Mouse (Mus musculus) MEL (cell line): ENCODE measurements around the gene Usp39. TPM values are rescaled to one million over a fixed set of nuclear protein-coding genes. Genes with fewer than 3 reads are reported as not detected.

ENCODE experiments used
- DNase-seq: peaks from one replicate; pipeline ENCODE4 v3.0.0; 2011; ENCODE audit warnings: low read depth, low spot score
- H3K27ac ChIP-seq: 2 replicates; pipeline ENCODE4 v1.5.1; 2012; ENCODE audit warnings: low read depth, mild to moderate bottlenecking, control low read depth, low read length, moderate library complexity; ENCODE audit not compliant: control insufficient read depth
- H3K27me3 ChIP-seq, 2 experiments: fragments of 150-350 bp in 1 of 2; sonication (generic) in 1 of 2; 2 replicates each; pipeline ENCODE4 v1.6.1; 2012; ENCODE audit warnings: low read length in 2 of 2, mild to moderate bottlenecking in 2 of 2, improper control_type of control experiment in 1 of 2, moderate library complexity in 1 of 2; ENCODE audit not compliant: insufficient read depth in 2 of 2, control insufficient read depth in 1 of 2
- H3K36me3 ChIP-seq, 2 experiments: 2 replicates each; pipeline ENCODE4 v1.6.1; 2012 to 2014; ENCODE audit warnings: low read length in 2 of 2, improper control_type of control experiment in 1 of 2, inconsistent platforms in 1 of 2, mild to moderate bottlenecking in 1 of 2; ENCODE audit not compliant: insufficient read depth in 2 of 2, control insufficient read depth in 1 of 2
- H3K4me1 ChIP-seq, 2 experiments: fragments of 150-350 bp in 1 of 2; sonication (generic) in 1 of 2; 2 replicates each; pipeline ENCODE4 v1.6.1; 2012; ENCODE audit warnings: low read length in 2 of 2, improper control_type of control experiment in 1 of 2, mild to moderate bottlenecking in 1 of 2; ENCODE audit not compliant: insufficient read depth in 2 of 2, control insufficient read depth in 1 of 2
- H3K4me3 ChIP-seq, 2 experiments: fragments of 150-350 bp in 1 of 2; sonication (generic) in 1 of 2; 2 replicates each; pipeline ENCODE4 v1.5.1; 2012; ENCODE audit warnings: low read depth in 2 of 2, low read length in 2 of 2, mild to moderate bottlenecking in 2 of 2, moderate library complexity in 2 of 2, control low read depth in 1 of 2, improper control_type of control experiment in 1 of 2; ENCODE audit not compliant: control insufficient read depth in 1 of 2, insufficient read depth in 1 of 2
- H3K79me2 ChIP-seq: 2 replicates; pipeline ENCODE4 v1.6.1; 2012; ENCODE audit warnings: mild to moderate bottlenecking, low read length, moderate library complexity; ENCODE audit not compliant: control insufficient read depth, poor library complexity, insufficient read depth
- H3K9ac ChIP-seq: 2 replicates; pipeline ENCODE4 v1.6.1; 2012; ENCODE audit warnings: low read depth, mild to moderate bottlenecking, control low read depth, low read length, moderate library complexity; ENCODE audit not compliant: control insufficient read depth, poor library complexity, severe bottlenecking
- H3K9me3 ChIP-seq: fragments of 150-350 bp; sonication (generic); replicated peaks from 2 replicates; pipeline ENCODE4 v1.6.1; 2012; ENCODE audit warnings: mild to moderate bottlenecking, low read length, improper control_type of control experiment, moderate library complexity; ENCODE audit not compliant: insufficient read depth
- BHLHE40 ChIP-seq: IDR thresholded peaks from 2 replicates; pipeline ENCODE4 v1.6.1; 2012; ENCODE audit warnings: low read depth, mild to moderate bottlenecking, inconsistent platforms, low read length, improper control_type of control experiment, borderline replicate concordance
- CHD2 ChIP-seq: IDR thresholded peaks from 2 replicates; pipeline ENCODE4 v1.6.1; 2011; ENCODE audit warnings: low read length, improper control_type of control experiment
- CTCF ChIP-seq, 3 experiments: IDR thresholded peaks in 2 of 3; conservative IDR thresholded peaks in 1 of 3; 2 replicates each; pipeline ENCODE4 v1.5.1; 2011 to 2012; ENCODE audit warnings: low read length in 3 of 3, low read depth in 2 of 3, mild to moderate bottlenecking in 2 of 3, improper control_type of control experiment in 1 of 3, inconsistent platforms in 1 of 3, mixed read lengths in 1 of 3, moderate library complexity in 1 of 3; ENCODE audit not compliant: control insufficient read depth in 1 of 3, insufficient read depth in 1 of 3, poor library complexity in 1 of 3, severe bottlenecking in 1 of 3
- EP300 ChIP-seq, 2 experiments: IDR thresholded peaks; 2 replicates each; pipeline ENCODE4 v1.6.1; 2011; ENCODE audit warnings: improper control_type of control experiment in 2 of 2, low read length in 2 of 2, low read depth in 1 of 2, mild to moderate bottlenecking in 1 of 2
- ETS1 ChIP-seq: IDR thresholded peaks from 2 replicates; pipeline ENCODE4 v1.6.1; 2012; ENCODE audit warnings: low read depth, mild to moderate bottlenecking, inconsistent platforms, low read length, improper control_type of control experiment, moderate library complexity
- GABPA ChIP-seq: IDR thresholded peaks from 2 replicates; pipeline ENCODE4 v1.6.1; 2012; ENCODE audit warnings: low read depth, mild to moderate bottlenecking, inconsistent platforms, low read length, improper control_type of control experiment, moderate library complexity
- GATA1 ChIP-seq: IDR thresholded peaks from 2 replicates; pipeline ENCODE4 v1.6.1; 2011; ENCODE audit warnings: low read depth, low read length, improper control_type of control experiment
- HCFC1 ChIP-seq: IDR thresholded peaks from 2 replicates; pipeline ENCODE4 v1.6.1; 2012; ENCODE audit warnings: low read depth, mild to moderate bottlenecking, inconsistent platforms, low read length, improper control_type of control experiment, moderate library complexity
- JUND ChIP-seq: IDR thresholded peaks from 2 replicates; pipeline ENCODE4 v1.6.1; 2011; ENCODE audit warnings: low read depth, mild to moderate bottlenecking, improper control_type of control experiment, low read length
- KAT2A ChIP-seq: conservative IDR thresholded peaks from 2 replicates; pipeline ENCODE4 v1.6.1; 2012; ENCODE audit warnings: low read depth, low read length, improper control_type of control experiment, inconsistent platforms
- MAFK ChIP-seq: IDR thresholded peaks from 2 replicates; pipeline ENCODE4 v1.6.1; 2011; ENCODE audit warnings: low read depth, mild to moderate bottlenecking, low read length, improper control_type of control experiment, borderline replicate concordance
- MAX ChIP-seq: IDR thresholded peaks from 2 replicates; pipeline ENCODE4 v1.6.1; 2011; ENCODE audit warnings: low read length, improper control_type of control experiment
- MAZ ChIP-seq: IDR thresholded peaks from 2 replicates; pipeline ENCODE4 v1.6.1; 2012; ENCODE audit warnings: low read depth, mild to moderate bottlenecking, inconsistent platforms, low read length, improper control_type of control experiment
- MEF2A ChIP-seq: IDR thresholded peaks from 2 replicates; pipeline ENCODE4 v1.6.1; 2014; ENCODE audit warnings: low read depth, mild to moderate bottlenecking, inconsistent platforms, low read length, improper control_type of control experiment; ENCODE audit not compliant: poor library complexity, insufficient replicate concordance, severe bottlenecking; ENCODE audit errors: extremely low read depth
- MXI1 ChIP-seq: IDR thresholded peaks from 2 replicates; pipeline ENCODE4 v1.6.1; 2011; ENCODE audit warnings: mild to moderate bottlenecking, low read depth, low read length, improper control_type of control experiment
- MYC ChIP-seq: IDR thresholded peaks from 2 replicates; pipeline ENCODE4 v1.6.1; 2011; ENCODE audit warnings: low read depth, mild to moderate bottlenecking, low read length, improper control_type of control experiment, moderate library complexity
- NELFE ChIP-seq: IDR thresholded peaks from 2 replicates; pipeline ENCODE4 v1.6.1; 2011; ENCODE audit warnings: low read depth, low read length, improper control_type of control experiment
- POLR2A ChIP-seq, 2 experiments: IDR thresholded peaks; 2 replicates each; pipeline ENCODE4 v1.6.1; 2011 to 2012; ENCODE audit warnings: low read length in 2 of 2, mild to moderate bottlenecking in 2 of 2, control low read depth in 1 of 2, improper control_type of control experiment in 1 of 2, low read depth in 1 of 2, moderate library complexity in 1 of 2; ENCODE audit not compliant: control insufficient read depth in 1 of 2, insufficient read depth in 1 of 2, poor library complexity in 1 of 2
- RCOR1 ChIP-seq: IDR thresholded peaks from 2 replicates; pipeline ENCODE4 v1.6.1; 2012; ENCODE audit warnings: low read depth, mild to moderate bottlenecking, inconsistent platforms, low read length, improper control_type of control experiment
- SIN3A ChIP-seq: IDR thresholded peaks from 2 replicates; pipeline ENCODE4 v1.6.1; 2012; ENCODE audit warnings: low read length, improper control_type of control experiment, inconsistent platforms
- TBP ChIP-seq: IDR thresholded peaks from 2 replicates; pipeline ENCODE4 v1.8.0; 2011; ENCODE audit warnings: low read depth, low read length, improper control_type of control experiment
- TCF12 ChIP-seq: IDR thresholded peaks from 2 replicates; pipeline ENCODE4 v1.6.1; 2014; ENCODE audit warnings: low read depth, mild to moderate bottlenecking, inconsistent platforms, low read length, improper control_type of control experiment, moderate library complexity
- UBTF ChIP-seq: IDR thresholded peaks from 2 replicates; pipeline ENCODE4 v1.6.1; 2012; ENCODE audit warnings: low read depth, mild to moderate bottlenecking, inconsistent platforms, low read length, improper control_type of control experiment, moderate library complexity, borderline replicate concordance; ENCODE audit not compliant: insufficient read depth
- ZC3H11A ChIP-seq: IDR thresholded peaks from 2 replicates; pipeline ENCODE4 v1.6.1; 2012; ENCODE audit warnings: low read depth, mild to moderate bottlenecking, inconsistent platforms, low read length, improper control_type of control experiment
- ZMIZ1 ChIP-seq: IDR thresholded peaks from 2 replicates; pipeline ENCODE4 v1.6.1; 2012; ENCODE audit warnings: low read depth, mild to moderate bottlenecking, inconsistent platforms, low read length, improper control_type of control experiment, moderate library complexity
- polyA plus RNA-seq, 2 experiments: library from polyadenylated mRNA; stranded (reverse) in 1 of 2; unstranded in 1 of 2; fragments of >175 nt in 1 of 2; fragments of >200 nt in 1 of 2; gene quantifications; 2 replicates each; pipeline versions ENCODE4 v1.2.1 to v1.2.4; 2012; ENCODE audit warnings: low replicate concordance in 2 of 2, low read depth in 1 of 2; ENCODE audit not compliant: insufficient read length in 2 of 2, insufficient read depth in 1 of 2, missing spikeins in 1 of 2
- total RNA-seq: library from RNA; depleted of rRNA; stranded (reverse); fragments of 300-350 nt; gene quantifications from 2 replicates; pipeline ENCODE4 v1.2.3, GENCODE M21; 2012

The Usp39 gene
- total and polyA plus RNA-seq, 3 experiments = 103 to 106 TPM; not detected in 1

GRCm38 (mm10) chr6:72383142-72383820, 38.3 kb upstream of the Usp39 start:
- TF ChIP-seq GABPA (no peak), RCOR1 (no peak), CHD2 (no peak)
- H3K9me3 ChIP-seq = no peaks in the 10 kb centered on the region
- H3K79me2 ChIP-seq = peaks cover 64% of the 10 kb centered on the region
- DNase-seq = peak; percentile 82
- H3K27me3 ChIP-seq = no peaks in the 10 kb centered on the region
- peak overlapping the region; percentile 69 for H3K9ac ChIP-seq
- H3K4me3 ChIP-seq = peak overlapping the region; percentile 4 to 14
- H3K36me3 ChIP-seq = peaks cover 2 to 55% of the 10 kb centered on the region in 2 experiments; a peak in 3 of 4 replicates
- peaks cover 15 to 53% of the 10 kb centered on the region in 2 experiments for H3K4me1 ChIP-seq
- H3K27ac ChIP-seq = peak overlapping the region; percentile 99

GRCm38 (mm10) chr6:72382494-72382893, 37.5 kb upstream of the Usp39 start:
- Histone ChIP-seq H3K9ac (peak overlapping the region; percentile 69), H3K79me2 (peaks cover 64% of the 10 kb centered on the region), H3K4me1 (peaks cover 17 to 46% of the 10 kb centered on the region in 2 experiments)

GRCm38 (mm10) chr6:72380131-72380770, 35.3 kb upstream of the Usp39 start, which contains the start of gene Vamp5:
Gene Vamp5 (minus strand): TSS chr6:72380468.
- Histone ChIP-seq H3K4me3 (peak within 1 kb of the TSS; percentile 82 to 97), H3K27ac (peak within 1 kb of the TSS; percentile 90), H3K9me3 (no peaks in the 10 kb centered on the region), H3K79me2 (peaks cover 72% of the 10 kb centered on the region), H3K27me3 (no peaks in the 10 kb centered on the region), H3K9ac (peak within 1 kb of the TSS; percentile 83), H3K4me1 (peaks cover 17 to 47% of the 10 kb centered on the region in 2 experiments), H3K36me3 (peaks cover 8 to 55% of the 10 kb centered on the region in 2 experiments)
- peak; percentile 86 for DNase-seq
- TF ChIP-seq GATA1 = no peak
- TF ChIP-seq BHLHE40 = no peak
- TF ChIP-seq MXI1 = peak; percentile 65
- TF ChIP-seq MAX = no peak
- TF ChIP-seq EP300 (IDR thresholded peaks at IDR 0.05; ENCODE audit: low read depth in 1 of 2, low read length in 2 of 2) = peak in 1 of 2 experiments; percentile 17; a peak in 1 of 4 replicates
- 0 out of 2 replicates have a peak, but pooled peaks have one; percentile 92 for TF ChIP-seq UBTF
- TF ChIP-seq CTCF (IDR thresholded peaks at IDR 0.05 in 2 of 3, conservative IDR thresholded peaks at IDR 0.05 in 1 of 3; ENCODE audit: control insufficient read depth in 1 of 3, insufficient read depth in 1 of 3, low read depth in 2 of 3, low read length in 3 of 3, poor library complexity in 1 of 3, severe bottlenecking in 1 of 3) = peak in 2 of 3 experiments; percentile 63 to 73; a peak in 5 of 6 replicates
- TF ChIP-seq TCF12 = peak; percentile 79
- TF ChIP-seq MAZ = peak; percentile 92
- peak; percentile 38; the same call in 1 of the 2 replicates for TF ChIP-seq HCFC1
- 0 out of 2 replicates have a peak, but pooled peaks have one; percentile 37 for TF ChIP-seq RCOR1
- TF ChIP-seq ETS1 = peak; percentile 33; the same call in 1 of the 2 replicates
- TF ChIP-seq SIN3A = peak; percentile 46; the same call in 1 of the 2 replicates
- no peak for TF ChIP-seq CHD2
- 0 out of 2 replicates have a peak, but pooled peaks have one; percentile 30 for TF ChIP-seq TBP
- TF ChIP-seq KAT2A = no peak
- peak; percentile 51 for TF ChIP-seq NELFE
- peak; percentile 66 for TF ChIP-seq ZMIZ1
- no peak for TF ChIP-seq JUND
- peak; percentile 64 to 65; a peak in 2 of 4 replicates for TF ChIP-seq POLR2A (IDR thresholded peaks at IDR 0.05; ENCODE audit: control insufficient read depth in 1 of 2, insufficient read depth in 1 of 2, low read depth in 1 of 2, low read length in 2 of 2, poor library complexity in 1 of 2)

More at GRCm38 (mm10) chr6:72382494-72382893, 37.5 kb upstream of the Usp39 start:
- peak overlapping the region; percentile 99 for H3K27ac ChIP-seq
- no peaks in the 10 kb centered on the region for H3K27me3 ChIP-seq
- H3K36me3 ChIP-seq = peaks cover 8 to 54% of the 10 kb centered on the region in 2 experiments
- H3K4me3 ChIP-seq = no peak overlapping the region; a peak in 1 of 4 replicates
- no peaks in the 10 kb centered on the region for H3K9me3 ChIP-seq
- TF ChIP-seq EP300 (IDR thresholded peaks at IDR 0.05; ENCODE audit: low read depth in 1 of 2, low read length in 2 of 2) (no peak), MEF2A (no peak), ZC3H11A (no peak), MYC (no peak), MAFK (no peak), MAZ (no peak), ETS1 (no peak)
- no peak for DNase-seq
